Mouse (Mus musculus) kidney, postnatal 4 days (tissue): ENCODE results near the gene Cst13.
A peak's percentile ranks its signal among the peaks of the same experiment; 100 is the strongest.
"Not testable (repeated sequence)": the region's sequence is repeated elsewhere in the genome, so short reads cannot be mapped to it uniquely, and the experiment has no call there.

ENCODE experiments used
- DNase-seq, 2 experiments: peaks; one replicate each; pipeline ENCODE4 v3.0.0; 2021; ENCODE audit warnings: mixed read lengths in 2 of 2

The Cst13 gene

GRCm38 (mm10) chr2:148819909-148820308 lies at the start of gene Cst13:
Gene Cst13, plus strand, starts transcription at chr2:148820081.
- DNase-seq, result no peak

- DNase-seq, result not testable (repeated sequence)
Measured at GRCm38 (mm10) chr2:148771397-148771796, 48.5 kb upstream of the Cst13 start, which contains the start of gene Cst11. Gene Cst11, minus strand, starts transcription at chr2:148771497.

- no peak for DNase-seq
Measured at GRCm38 (mm10) chr2:148781709-148782108, 38.2 kb upstream of the Cst13 start, which contains the start of gene 8030411F24Rik. Gene 8030411F24Rik, plus strand, starts transcription at chr2:148782009.

GRCm38 (mm10) chr2:148789142-148789541 lies 30.7 kb upstream of the Cst13 start, which contains the start of gene Cst12:
Gene Cst12, plus strand, starts transcription at chr2:148789361.
- no peak for DNase-seq

- DNase-seq, result no peak
Measured at GRCm38 (mm10) chr2:148798485-148798884, 21.4 kb upstream of the Cst13 start, which contains the start of gene Cst8. Gene Cst8, plus strand, starts transcription at chr2:148798785.

- peak in 1 of 2 experiments; percentile 5 for DNase-seq
Measured at GRCm38 (mm10) chr2:148801491-148801921, 18.4 kb upstream of the Cst13 start.

- DNase-seq, result no peak
Measured at GRCm38 (mm10) chr2:148806696-148807095, 13.2 kb upstream of the Cst13 start.

- DNase-seq, result no peak
Measured at GRCm38 (mm10) chr2:148825986-148826385, 6.1 kb downstream of the Cst13 start.

- DNase-seq, result no peak
Measured at GRCm38 (mm10) chr2:148834912-148835311, 15.0 kb downstream of the Cst13 start, which contains the start of gene Cst9. Gene Cst9, plus strand, starts transcription at chr2:148835147.

- no peak for DNase-seq
Measured at GRCm38 (mm10) chr2:148838075-148838777, 18.3 kb downstream of the Cst13 start.

GRCm38 (mm10) chr2:148839224-148839623 lies 19.3 kb downstream of the Cst13 start:
- DNase-seq, result no peak

- DNase-seq, result peak; percentile 73 to 81
Measured at GRCm38 (mm10) chr2:148851116-148851906, 31.4 kb downstream of the Cst13 start.

GRCm38 (mm10) chr2:148856630-148857400 lies 36.9 kb downstream of the Cst13 start:
- DNase-seq, result no peak

GRCm38 (mm10) chr2:148857506-148857905 lies 37.6 kb downstream of the Cst13 start:
- no peak for DNase-seq

- no peak for DNase-seq
Measured at GRCm38 (mm10) chr2:148860993-148861392, 41.1 kb downstream of the Cst13 start.

GRCm38 (mm10) chr2:148861693-148862092 lies 41.8 kb downstream of the Cst13 start:
- DNase-seq, result no peak

- no peak for DNase-seq
Measured at GRCm38 (mm10) chr2:148864966-148865365, 45.1 kb downstream of the Cst13 start, which contains the start of gene 9230104L09Rik. Gene 9230104L09Rik, minus strand, starts transcription at chr2:148865038.

GRCm38 (mm10) chr2:148868959-148869358 lies 49.1 kb downstream of the Cst13 start:
- no peak for DNase-seq

GRCm38 (mm10) chr2:148870526-148870925 lies 50.6 kb downstream of the Cst13 start:
- DNase-seq, result no peak

- peak in 1 of 2 experiments; percentile 18 for DNase-seq
Measured at GRCm38 (mm10) chr2:148872860-148873259, 53.0 kb downstream of the Cst13 start.

- no peak for DNase-seq
Measured at GRCm38 (mm10) chr2:148874224-148874616, 54.3 kb downstream of the Cst13 start.

GRCm38 (mm10) chr2:148874617-148875334 lies 54.9 kb downstream of the Cst13 start:
- DNase-seq, result peak in 1 of 2 experiments; percentile 41
